22 mouse cellular contexts compared by ENCODE assay signal in genomic region chr7:84642159-84642928, GRCm38 (mm10). TPM values are rescaled to one million over a fixed set of nuclear protein-coding genes. Genes with fewer than 3 reads are reported as not detected.
DNase-seq lines count a peak whose midpoint lies in the region; TF ChIP-seq lines count a peak whose summit lies in the region.
"Had no signal": no experiment of that assay in that cellular context is flagged by ENCODE, and none has a peak within 500 bp of the region (broad histone marks: within the 10 kb centered on the region; RNA-seq: fewer than 3 reads in every experiment).

No protein-coding gene starts in this region.

- TF ChIP-seq EP300 in heart, adult 2 months (IDR thresholded peaks at IDR 0.05; ENCODE audit: insufficient read depth, low read depth, low read length), result no peak

- no peak for TF ChIP-seq POLR2A in kidney, adult 2 months (IDR thresholded peaks at IDR 0.05; ENCODE audit: low read depth, low read length)
- no peak for TF ChIP-seq POLR2A in heart, adult 2 months (IDR thresholded peaks at IDR 0.05; ENCODE audit: insufficient read depth, low read depth, low read length)

- peaks cover 5% of the 10 kb centered on the region; the same call in 1 of the 2 replicates for H3K79me2 ChIP-seq in heart, adult 2 months (replicated peaks; ENCODE audit: control insufficient read depth, insufficient read depth, low read length)

- WGBS in kidney, adult 2 months, result 43% methylated on average over 6 of the region's 6 CpGs
- 84% methylated on average over 6 of the region's 6 CpGs for WGBS in heart, adult 2 months

- H3K27ac ChIP-seq in kidney, adult 2 months (ENCODE audit: insufficient read depth, low read depth, low read length), result no peak overlapping the region; the same call in 1 of the 2 replicates
- H3K27ac ChIP-seq in heart, adult 2 months, result no peak overlapping the region
- H3K27ac ChIP-seq: embryonic facial prominence, embryonic 13.5 days; forebrain, embryonic 12.5 days; gastrocnemius, adult 2 months; heart, embryonic 10.5 days; hindbrain, embryonic 10.5 days; layer of hippocampus, adult 2 months; limb, embryonic 12.5 days; macrophage had no signal

- no peak overlapping the region for H3K4me3 ChIP-seq in kidney, adult 2 months (ENCODE audit: insufficient read depth, low read depth, low read length)
- H3K4me3 ChIP-seq in heart, adult 2 months, result no peak overlapping the region
- H3K4me3 ChIP-seq: embryonic facial prominence, embryonic 13.5 days; erythroblast, embryonic 14.5 days; forebrain, embryonic 12.5 days; gastrocnemius, adult 2 months; heart, embryonic 10.5 days; hindbrain, embryonic 10.5 days; layer of hippocampus, adult 2 months; limb, embryonic 12.5 days had no signal

- intact Hi-C loops in heart, adult 2 months (cut with DNase I), result loop anchor here (5.0 kb wide), 1 partner anchor 40 kb away; no protein-coding TSS in a partner anchor

- DNase-seq in adrenal gland, adult (ENCODE audit: inconsistent age in 2 of 2, low spot score in 1 of 2), result peak; percentile 5 to 47
- no peak for DNase-seq in adrenal gland, postnatal 14 days
- peak; percentile 40 for DNase-seq in kidney, adult 2 months
- no peak for DNase-seq in kidney, adult 18-20 months
- DNase-seq in retina, postnatal 1 day, result peak; percentile 13
- DNase-seq in retina, embryonic 14.5 days (ENCODE audit: low spot score), result no peak
- DNase-seq in layer of hippocampus, adult 8-10 months (ENCODE audit: low spot score in 2 of 2), result no peak
- no peak for DNase-seq in heart, adult 2 months
- DNase-seq: cerebellum, adult 11 months; cerebellum, postnatal 14 days; gastrocnemius, adult 2 months; layer of hippocampus, postnatal 36 days; thymus, adult 18-20 months; thymus, postnatal 4 days had no signal

- H3K27me3 ChIP-seq in kidney, adult 2 months (replicated peaks; ENCODE audit: control insufficient read depth, insufficient read depth, low read length), result no peaks in the 10 kb centered on the region
- no peaks in the 10 kb centered on the region for H3K27me3 ChIP-seq in heart, adult 2 months (ENCODE audit: control insufficient read depth, insufficient read depth, low read length)
- H3K27me3 ChIP-seq: embryonic facial prominence, embryonic 13.5 days; forebrain, embryonic 12.5 days; limb, embryonic 12.5 days had no signal

- H3K4me1 ChIP-seq in kidney, adult 2 months (ENCODE audit: control insufficient read depth, insufficient read depth, low read length), result peaks cover 9% of the 10 kb centered on the region; the same call in 1 of the 2 replicates
- peaks cover 2% of the 10 kb centered on the region for H3K4me1 ChIP-seq in heart, adult 2 months (ENCODE audit: control insufficient read depth, insufficient read depth, low read length)
- H3K4me1 ChIP-seq: forebrain, embryonic 12.5 days; heart, embryonic 10.5 days; hindbrain, embryonic 10.5 days had no signal

- no peaks in the 10 kb centered on the region for H3K36me3 ChIP-seq in kidney, adult 2 months (ENCODE audit: control insufficient read depth, insufficient read depth, low read length)
- H3K36me3 ChIP-seq in heart, adult 2 months (ENCODE audit: control insufficient read depth, insufficient read depth, low read length), result no peaks in the 10 kb centered on the region; the same call in none of the 2 replicates
- H3K36me3 ChIP-seq: forebrain, embryonic 12.5 days; heart, embryonic 10.5 days; hindbrain, embryonic 10.5 days; limb, embryonic 12.5 days had no signal

- H3K9ac ChIP-seq in heart, adult 2 months (ENCODE audit: low read depth, low read length), result no peak overlapping the region
- H3K9ac ChIP-seq: embryonic facial prominence, embryonic 13.5 days; forebrain, embryonic 12.5 days; limb, embryonic 12.5 days had no signal

- TF ChIP-seq CTCF in kidney, adult 2 months (conservative IDR thresholded peaks at IDR 0.05; ENCODE audit: insufficient read depth, insufficient read length, low read depth, low read length), result no peak
- no peak for TF ChIP-seq CTCF in heart, adult 2 months (IDR thresholded peaks at IDR 0.05)

RNA-seq across cellular contexts. Expression of gene Fah, which starts 35.8 kb away (rescaled TPM):
- 47.5 and 99.3 TPM in 2 replicates for total RNA-seq in adrenal gland, postnatal 14 days (2021)
- 850 and 987 TPM in 2 replicates for polyA plus RNA-seq in kidney, adult 2 months (2012; rRNA removed)
- 10 to 100 TPM; 23.1 to 29.5 (median 25.9) TPM for total RNA-seq in layer of hippocampus, adult 8-10 months (2022)
- total RNA-seq in heart, adult 2 months (2021), result 10 to 100 TPM; 23.7 to 33.9 TPM
- polyA plus RNA-seq in heart, adult 2 months (2012; rRNA removed), result 59.9 and 60.5 TPM in 2 replicates

RNA-seq across cellular contexts. Expression of gene Zfand6, which starts 47.4 kb away (rescaled TPM):
- total RNA-seq in adrenal gland, postnatal 14 days (2021), result 123 and 129 TPM in 2 replicates
- 62.5 and 237 TPM in 2 replicates for polyA plus RNA-seq in kidney, adult 2 months (2012; rRNA removed)
- total RNA-seq in layer of hippocampus, adult 8-10 months (2022), result 10 to 100 TPM; 64.0 to 93.3 (median 76.0) TPM
- total RNA-seq in heart, adult 2 months (2021), result 10 to 100 TPM; 82.9 to 93.8 TPM
- 72.9 and 227 TPM in 2 replicates for polyA plus RNA-seq in heart, adult 2 months (2012; rRNA removed)

Comparison
In these comparisons a context has a peak if more than half of its experiments do, and no peak if none do; other contexts are left out.
1. DNase-seq: peak in adrenal gland, adult (2 of 2), kidney, adult 2 months (single experiment) and retina, postnatal 1 day (single experiment); none in adrenal gland, postnatal 14 days (single experiment), kidney, adult 18-20 months (single experiment), retina, embryonic 14.5 days (single experiment), layer of hippocampus, adult 8-10 months (0 of 2) and heart, adult 2 months (0 of 2).